Mouse (Mus musculus) hindbrain, embryonic 15.5 days (tissue): ENCODE measurements around the gene Smg9. TPM values are rescaled to one million over a fixed set of nuclear protein-coding genes. Genes with fewer than 3 reads are reported as not detected.

Source experiments
- ATAC-seq: fragments of 200-750 bp; cut with Nextera tagmentation; 2 replicates; pipeline ENCODE4 v1.8.0; 2017; ENCODE audit warnings: low read depth, moderate number of reproducible peaks, moderate TSS enrichment; ENCODE audit not compliant: low FRiP score
- H3K27ac ChIP-seq: fragments of 300-500 bp; sonication (generic); replicated peaks from 2 replicates; pipeline ENCODE4 v1.5.1; 2015; ENCODE audit warnings: mild to moderate bottlenecking, inconsistent platforms
- H3K27me3 ChIP-seq: fragments of 300-500 bp; sonication (generic); 2 replicates; pipeline ENCODE4 v1.6.1; 2015; ENCODE audit warnings: control low read depth, inconsistent platforms
- H3K36me3 ChIP-seq: fragments of 300-500 bp; sonication (generic); 2 replicates; pipeline ENCODE4 v1.6.1; 2015; ENCODE audit warnings: control low read depth, inconsistent platforms
- H3K4me1 ChIP-seq: fragments of 300-500 bp; sonication (generic); replicated peaks from 2 replicates; pipeline ENCODE4 v1.6.1; 2015; ENCODE audit warnings: control low read depth, inconsistent platforms
- H3K4me2 ChIP-seq: fragments of 300-500 bp; sonication (generic); 2 replicates; pipeline ENCODE4 v1.6.1; 2015; ENCODE audit warnings: moderate library complexity, mild to moderate bottlenecking, inconsistent platforms
- H3K4me3 ChIP-seq: fragments of 300-500 bp; sonication (generic); 2 replicates; pipeline ENCODE4 v1.5.1; 2015; ENCODE audit warnings: mild to moderate bottlenecking, inconsistent platforms
- H3K9ac ChIP-seq: fragments of 300-500 bp; sonication (generic); 2 replicates; pipeline ENCODE4 v1.6.1; 2015; ENCODE audit warnings: inconsistent platforms
- H3K9me3 ChIP-seq: fragments of 300-500 bp; sonication (generic); 2 replicates; pipeline ENCODE4 v1.6.1; 2016; ENCODE audit warnings: control low read depth, inconsistent platforms
- WGBS: fragments of 180-500 bp; shearing (Covaris S2); methylation state at CpG from one replicate; pipeline ENCODE4 v1.1.7; 2015; 5-methylcytosine and 5-hydroxymethylcytosine counted together
- polyA plus RNA-seq: library from polyadenylated mRNA; unstranded; fragments of >200 nt; fragmentation: Nextera tagmentation; extraction: Ambion mirVana; gene quantifications from 2 replicates; pipeline ENCODE4 v1.2.1, GENCODE M21; 2015

Smg9 gene
- polyA plus RNA-seq, 1 experiment from 2014 or later: 42.5 TPM

- no peak overlapping the region for H3K4me2 ChIP-seq
- WGBS: 70% methylated on average over 2 of the region's 2 CpGs
- H3K36me3 ChIP-seq: no peaks in the 10 kb centered on the region
- H3K9me3 ChIP-seq: no peaks in the 10 kb centered on the region
- no peaks in the 10 kb centered on the region for H3K4me1 ChIP-seq
- H3K9ac ChIP-seq: no peak overlapping the region
- ATAC-seq: no peak
- no peak overlapping the region for H3K27ac ChIP-seq
- no peak overlapping the region for H3K4me3 ChIP-seq
- no peaks in the 10 kb centered on the region for H3K27me3 ChIP-seq
Measured at GRCm38 (mm10) chr7:24454199-24454598, 54.8 kb downstream of the Smg9 start.

DNA sequence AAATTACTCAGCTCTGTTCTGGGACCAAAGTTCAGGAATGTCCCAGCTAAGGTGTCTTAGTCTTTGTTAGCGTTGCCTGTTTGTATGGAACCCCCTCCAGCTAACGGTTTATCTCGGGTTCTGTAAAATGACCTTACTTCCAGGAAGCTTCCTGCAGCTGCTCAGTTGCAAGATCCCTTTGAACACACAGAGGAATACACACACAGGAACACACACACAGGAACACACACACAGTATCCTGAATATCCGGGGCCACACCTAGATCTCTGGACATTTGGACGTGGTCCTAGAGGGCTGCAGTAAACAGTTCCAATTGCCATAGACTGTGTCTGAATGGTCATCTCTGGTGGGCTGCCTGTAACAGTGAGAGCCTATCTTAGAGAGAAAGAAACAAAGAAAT lies 56.3 kb downstream of the Smg9 start:
- H3K9ac ChIP-seq: no peak overlapping the region
- H3K4me3 ChIP-seq: no peak overlapping the region
- H3K4me1 ChIP-seq: no peaks in the 10 kb centered on the region
- no peaks in the 10 kb centered on the region for H3K27me3 ChIP-seq
- H3K36me3 ChIP-seq: no peaks in the 10 kb centered on the region
- no peak overlapping the region for H3K4me2 ChIP-seq
- ATAC-seq: no peak
- H3K27ac ChIP-seq: no peak overlapping the region
- 92% methylated on average over 5 of the region's 5 CpGs for WGBS
- no peaks in the 10 kb centered on the region for H3K9me3 ChIP-seq

- ATAC-seq: no peak
- Histone ChIP-seq H3K4me1 (peaks cover 5% of the 10 kb centered on the region), H3K9ac (no peak overlapping the region), H3K27me3 (no peaks in the 10 kb centered on the region), H3K4me2 (no peak overlapping the region), H3K4me3 (no peak overlapping the region), H3K9me3 (no peaks in the 10 kb centered on the region), H3K36me3 (no peaks in the 10 kb centered on the region), H3K27ac (no peak overlapping the region)
- 73% methylated on average over 10 of the region's 10 CpGs for WGBS
Measured at GRCm38 (mm10) chr7:24457726-24458370, 58.4 kb downstream of the Smg9 start.

- Histone ChIP-seq H3K9me3 (no peaks in the 10 kb centered on the region), H3K36me3 (no peaks in the 10 kb centered on the region), H3K4me2 (no peak overlapping the region), H3K27me3 (no peaks in the 10 kb centered on the region), H3K4me1 (peaks cover 9% of the 10 kb centered on the region), H3K4me3 (no peak overlapping the region), H3K9ac (no peak overlapping the region), H3K27ac (no peak overlapping the region)
- ATAC-seq: no peak
- WGBS: 80% methylated on average over 5 of the region's 5 CpGs
Measured at GRCm38 (mm10) chr7:24459440-24459839, 60.0 kb downstream of the Smg9 start.

GRCm38 (mm10) chr7:24459843-24460242 lies 60.4 kb downstream of the Smg9 start:
- Histone ChIP-seq H3K4me2 (no peak overlapping the region), H3K9ac (no peak overlapping the region), H3K4me1 (peaks cover 9% of the 10 kb centered on the region), H3K27ac (no peak overlapping the region), H3K27me3 (no peaks in the 10 kb centered on the region), H3K4me3 (no peak overlapping the region), H3K36me3 (no peaks in the 10 kb centered on the region), H3K9me3 (no peaks in the 10 kb centered on the region)
- 61% methylated on average over 3 of the region's 3 CpGs for WGBS
- no peak for ATAC-seq

DNA sequence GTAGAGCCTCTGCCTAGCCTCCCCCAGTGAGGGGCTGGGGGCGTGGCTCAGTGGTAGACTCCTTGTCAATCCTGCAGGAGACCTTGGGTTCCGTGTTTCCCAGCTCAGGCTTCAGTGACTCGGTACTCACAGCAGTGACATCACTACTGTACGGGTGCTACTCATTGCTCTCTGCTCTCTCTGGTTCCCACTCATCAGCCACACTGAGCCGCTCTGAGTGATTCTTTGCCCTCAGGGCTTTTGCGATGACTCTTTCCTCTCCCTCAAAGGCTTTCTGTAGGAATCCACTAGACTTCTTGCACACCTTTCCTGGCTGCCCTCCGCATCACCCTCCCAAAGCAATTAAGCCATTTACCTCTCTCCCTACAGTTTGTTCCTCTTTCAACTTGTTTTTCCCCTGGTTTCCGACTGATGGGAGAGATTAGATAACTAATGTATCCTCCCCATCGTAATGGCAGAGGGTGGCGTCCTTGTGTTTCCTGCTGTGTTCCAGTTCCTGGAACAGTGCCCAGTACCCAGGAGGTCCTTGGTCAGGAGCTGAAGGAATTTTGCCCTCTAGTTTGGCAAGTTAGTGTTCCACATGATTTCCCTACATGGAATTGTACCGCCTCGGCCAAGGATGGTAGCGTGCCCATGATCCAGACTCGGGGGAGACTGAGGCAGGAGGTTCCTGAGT lies 62.1 kb downstream of the Smg9 start:
- no peak overlapping the region for H3K27ac ChIP-seq
- ATAC-seq: no peak
- WGBS: 63% methylated on average over 14 of the region's 14 CpGs
- H3K9ac ChIP-seq: no peak overlapping the region
- no peaks in the 10 kb centered on the region for H3K9me3 ChIP-seq
- H3K4me1 ChIP-seq: peaks cover 9% of the 10 kb centered on the region
- H3K36me3 ChIP-seq: no peaks in the 10 kb centered on the region
- H3K4me2 ChIP-seq: no peak overlapping the region
- H3K4me3 ChIP-seq: no peak overlapping the region
- H3K27me3 ChIP-seq: no peaks in the 10 kb centered on the region

GRCm38 (mm10) chr7:24462388-24463319 lies 63.2 kb downstream of the Smg9 start, which contains the start of gene Plaur:
Gene Plaur (plus strand): TSS chr7:24462484.
- H3K27ac ChIP-seq: no peak within 1 kb of the TSS
- 5% methylated on average over 27 of the region's 27 CpGs for WGBS
- no peak within 1 kb of the TSS for H3K9ac ChIP-seq
- H3K9me3 ChIP-seq: no peaks in the 10 kb centered on the region
- H3K36me3 ChIP-seq: no peaks in the 10 kb centered on the region
- peak; percentile 49 for ATAC-seq
- peaks cover 9% of the 10 kb centered on the region for H3K4me1 ChIP-seq
- H3K27me3 ChIP-seq: no peaks in the 10 kb centered on the region
- no peak within 1 kb of the TSS; the same call in 1 of the 2 replicates for H3K4me3 ChIP-seq
- H3K4me2 ChIP-seq: peak within 1 kb of the TSS; percentile 20

DNA sequence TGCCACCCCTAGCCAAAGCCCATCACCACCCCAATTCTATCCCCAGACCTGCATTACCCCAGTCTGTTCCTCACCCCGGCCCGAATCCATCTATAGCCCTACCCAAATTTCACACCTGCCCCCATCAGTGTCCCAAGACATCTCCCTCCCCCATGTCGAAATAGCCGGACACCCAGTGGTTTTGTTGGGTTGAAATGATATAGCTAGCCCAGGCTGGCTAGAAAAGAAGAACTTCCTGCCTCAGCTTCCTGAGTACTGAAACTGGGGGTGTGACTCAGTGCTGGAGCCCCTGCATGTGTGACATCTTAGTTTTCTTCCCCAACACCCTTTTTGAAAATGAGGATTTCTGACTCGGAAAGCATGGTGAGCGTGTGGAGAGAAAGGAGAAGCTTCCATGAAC lies 67.4 kb downstream of the Smg9 start:
- Histone ChIP-seq H3K27ac (no peak overlapping the region), H3K4me2 (no peak overlapping the region), H3K9ac (no peak overlapping the region), H3K4me3 (no peak overlapping the region), H3K9me3 (no peaks in the 10 kb centered on the region), H3K4me1 (peaks cover 9% of the 10 kb centered on the region), H3K36me3 (no peaks in the 10 kb centered on the region), H3K27me3 (no peaks in the 10 kb centered on the region)
- WGBS: 94% methylated on average over 6 of the region's 6 CpGs
- ATAC-seq: no peak

GRCm38 (mm10) chr7:24467886-24468285 lies 68.5 kb downstream of the Smg9 start:
- Histone ChIP-seq H3K9me3 (no peaks in the 10 kb centered on the region), H3K9ac (no peak overlapping the region), H3K36me3 (no peaks in the 10 kb centered on the region), H3K27ac (no peak overlapping the region), H3K4me1 (peaks cover 4% of the 10 kb centered on the region), H3K27me3 (no peaks in the 10 kb centered on the region), H3K4me2 (no peak overlapping the region), H3K4me3 (no peak overlapping the region)
- no peak for ATAC-seq
- 87% methylated on average over 5 of the region's 5 CpGs for WGBS

GRCm38 (mm10) chr7:24469126-24469525 lies 69.7 kb downstream of the Smg9 start:
- ATAC-seq: no peak
- no peak overlapping the region for H3K4me3 ChIP-seq
- H3K4me2 ChIP-seq: no peak overlapping the region
- no peaks in the 10 kb centered on the region for H3K4me1 ChIP-seq
- no peak overlapping the region for H3K9ac ChIP-seq
- no peaks in the 10 kb centered on the region for H3K27me3 ChIP-seq
- WGBS: 89% methylated on average over 3 of the region's 3 CpGs
- H3K9me3 ChIP-seq: no peaks in the 10 kb centered on the region
- H3K27ac ChIP-seq: no peak overlapping the region
- no peaks in the 10 kb centered on the region for H3K36me3 ChIP-seq

DNA sequence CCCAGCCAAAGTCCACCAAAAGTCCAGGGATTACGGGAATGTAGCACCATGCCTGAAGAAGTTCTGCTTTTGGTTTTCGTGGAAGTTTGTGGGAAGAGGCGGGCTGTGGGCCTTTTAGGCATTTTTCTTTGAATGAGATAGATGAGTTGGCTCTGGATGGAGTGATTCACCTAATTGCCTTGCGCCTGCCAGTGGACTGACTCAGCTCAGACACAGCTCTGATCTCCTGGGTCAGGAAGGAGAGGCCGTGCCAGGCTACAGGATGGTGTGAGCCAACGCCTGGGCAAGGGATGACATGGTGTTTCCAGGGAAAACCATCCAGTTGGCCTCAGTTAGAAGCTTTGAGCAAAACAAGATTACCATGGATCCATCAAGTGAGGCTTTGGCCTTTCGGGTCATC lies 70.9 kb downstream of the Smg9 start:
- no peak overlapping the region for H3K4me3 ChIP-seq
- H3K4me2 ChIP-seq: no peak overlapping the region
- peaks cover 6% of the 10 kb centered on the region; the same call in 1 of the 2 replicates for H3K4me1 ChIP-seq
- ATAC-seq: no peak
- no peaks in the 10 kb centered on the region for H3K9me3 ChIP-seq
- WGBS: 96% methylated on average over 7 of the region's 7 CpGs
- H3K9ac ChIP-seq: no peak overlapping the region
- H3K36me3 ChIP-seq: no peaks in the 10 kb centered on the region
- no peaks in the 10 kb centered on the region for H3K27me3 ChIP-seq
- no peak overlapping the region for H3K27ac ChIP-seq
